In the genomic region with DNA sequence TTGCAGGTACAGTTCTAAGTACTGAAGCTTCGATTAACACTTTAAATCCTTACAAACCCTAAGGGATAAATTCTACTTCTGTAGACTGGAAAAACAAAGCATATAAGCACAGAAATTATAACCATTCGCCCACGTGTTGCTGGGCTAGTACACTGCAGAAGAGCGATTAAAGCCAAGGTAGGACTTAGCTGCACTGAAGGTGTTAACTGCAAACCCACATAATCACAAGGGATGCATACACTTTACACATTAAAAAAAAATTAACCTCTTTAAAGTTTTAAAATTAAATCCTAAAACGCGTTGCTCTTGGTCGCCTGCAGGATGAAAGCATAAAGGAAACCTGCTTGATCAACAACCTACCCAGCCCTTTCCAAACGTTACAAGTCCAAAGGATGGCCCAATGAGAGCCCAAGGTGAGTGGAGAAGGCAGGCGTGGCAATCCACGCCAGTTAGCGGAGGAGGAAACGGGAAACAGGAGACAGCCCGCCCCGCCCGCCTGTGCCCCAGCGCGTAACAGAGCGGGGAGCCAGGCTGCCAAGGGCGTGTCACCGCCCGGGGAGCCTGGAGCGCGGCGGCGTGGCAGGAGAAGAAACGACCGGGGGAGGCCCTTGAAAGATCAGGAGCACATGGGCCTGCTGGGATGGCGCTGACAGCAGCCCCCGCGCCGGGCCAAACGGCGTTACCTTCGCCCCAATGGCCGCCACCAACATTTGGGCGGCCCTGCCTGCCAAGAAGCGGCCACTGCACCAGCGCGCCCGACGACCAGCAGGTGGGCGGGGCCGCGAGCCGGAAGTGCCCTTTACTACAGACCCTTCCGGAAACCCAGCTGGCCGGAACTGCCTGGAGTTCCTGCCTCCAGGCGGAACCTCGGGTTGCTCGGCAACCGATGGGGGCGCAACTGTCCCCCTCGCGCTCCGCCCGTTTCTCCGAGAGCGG, we compare ENCODE assay signal across 8 mouse cellular contexts. TPM values are rescaled to one million over a fixed set of nuclear protein-coding genes. Genes with fewer than 3 reads are reported as not detected.
A peak's percentile ranks its signal among the peaks of the same experiment; 100 is the strongest.
DNase-seq lines count a peak whose midpoint lies in the region; ATAC-seq and TF ChIP-seq lines count a peak whose summit lies in the region.
"Not testable (repeated sequence)": the region's sequence is repeated elsewhere in the genome, so short reads cannot be mapped to it uniquely, and the experiment has no call there.

TSS of gene Rsph3a (plus strand) at position 498 of the 936 bp plus-strand sequence.

- peak within 1 kb of the TSS; percentile 46 for H3K4me2 ChIP-seq in kidney, embryonic 14.5 days (replicated peaks; ENCODE audit: low read depth, low read length)
- peak within 1 kb of the TSS; percentile 42 for H3K4me2 ChIP-seq in limb, embryonic 15.5 days
- peak within 1 kb of the TSS; percentile 48 for H3K4me2 ChIP-seq in midbrain, postnatal 0 days (ENCODE audit: low read depth, low read length, poor library complexity, severe bottlenecking)

- H3K9me3 ChIP-seq in heart, embryonic 10.5 days; kidney, embryonic 14.5 days (ENCODE audit: control insufficient read depth, low read length); limb, embryonic 15.5 days; midbrain, postnatal 0 days (ENCODE audit: low read length): not testable (repeated sequence)

- not testable (repeated sequence) for H3K27me3 ChIP-seq in heart, embryonic 10.5 days (ENCODE audit: insufficient read depth, poor library complexity, severe bottlenecking); kidney, embryonic 14.5 days (ENCODE audit: control insufficient read depth, insufficient read depth, low read length); limb, embryonic 15.5 days; midbrain, postnatal 0 days (ENCODE audit: insufficient read depth, low read length)

- peak; percentile 26; the same call in 1 of the 2 replicates for TF ChIP-seq CTCF in midbrain, postnatal 0 days (IDR thresholded peaks at IDR 0.05)

- 3% methylated on average over 58 of the region's 58 CpGs for WGBS in heart, embryonic 10.5 days
- 3% methylated on average over 58 of the region's 58 CpGs for WGBS in kidney, embryonic 14.5 days
- 3% methylated on average over 52 of the region's 58 CpGs for WGBS in limb, embryonic 15.5 days
- WGBS in midbrain, postnatal 0 days: 3% methylated on average over 55 of the region's 58 CpGs

- peak within 1 kb of the TSS; percentile 88 for H3K27ac ChIP-seq in heart, embryonic 10.5 days
- peak within 1 kb of the TSS; percentile 80 for H3K27ac ChIP-seq in kidney, embryonic 14.5 days (ENCODE audit: low read depth, low read length)
- peak within 1 kb of the TSS; percentile 93 for H3K27ac ChIP-seq in limb, embryonic 15.5 days
- H3K27ac ChIP-seq in midbrain, postnatal 0 days (ENCODE audit: low read depth, low read length): peak within 1 kb of the TSS; percentile 76

- H3K36me3 ChIP-seq in heart, embryonic 10.5 days; kidney, embryonic 14.5 days (ENCODE audit: control insufficient read depth, insufficient read depth, low read length); limb, embryonic 15.5 days; midbrain, postnatal 0 days (ENCODE audit: insufficient read depth, low read length): not testable (repeated sequence)

- DNase-seq in A20 (ENCODE audit: low read depth, low spot score): peak; percentile 92
- peak; percentile 94 for DNase-seq in brain, adult 2 months (ENCODE audit: low read depth, low spot score)
- peak; percentile 96 for DNase-seq in heart, embryonic 10.5 days (ENCODE audit: low spot score)
- peak; percentile 95 for DNase-seq in midbrain, postnatal 0 days (ENCODE audit: low spot score)
- DNase-seq in spleen, postnatal 10 days (ENCODE audit: low spot score in 2 of 2): peak; percentile 57 to 79

- peak; percentile 91 for ATAC-seq in erythroblast, adult 5-6 weeks (replicated peaks; ENCODE audit: low FRiP score, poor library complexity, severe bottlenecking)
- ATAC-seq in kidney, embryonic 14.5 days (ENCODE audit: low FRiP score, low TSS enrichment): peak; percentile 98
- peak; percentile 95 for ATAC-seq in limb, embryonic 15.5 days (ENCODE audit: insufficient number of reproducible peaks, low FRiP score, low TSS enrichment, low read depth)
- peak; percentile 96 for ATAC-seq in midbrain, postnatal 0 days (ENCODE audit: low FRiP score)

- peak within 1 kb of the TSS; percentile 68 for H3K9ac ChIP-seq in kidney, embryonic 14.5 days (ENCODE audit: low read depth, low read length)
- peak within 1 kb of the TSS; percentile 35; the same call in 1 of the 2 replicates for H3K9ac ChIP-seq in limb, embryonic 15.5 days
- H3K9ac ChIP-seq in midbrain, postnatal 0 days (replicated peaks; ENCODE audit: low read length, poor library complexity, severe bottlenecking): peak within 1 kb of the TSS; percentile 65

- not testable (repeated sequence) for H3K4me1 ChIP-seq in heart, embryonic 10.5 days; kidney, embryonic 14.5 days (ENCODE audit: control insufficient read depth, insufficient read depth, low read length); limb, embryonic 15.5 days; midbrain, postnatal 0 days (ENCODE audit: insufficient read depth, low read length)

- peak within 1 kb of the TSS; percentile 62 for H3K4me3 ChIP-seq in heart, embryonic 10.5 days
- peak within 1 kb of the TSS; percentile 50 for H3K4me3 ChIP-seq in kidney, embryonic 14.5 days (ENCODE audit: low read length)
- H3K4me3 ChIP-seq in limb, embryonic 15.5 days: peak within 1 kb of the TSS; percentile 60
- peak within 1 kb of the TSS; percentile 50 for H3K4me3 ChIP-seq in midbrain, postnatal 0 days (ENCODE audit: low read depth, low read length)

RNA-seq across cellular contexts. Expression of gene Rsph3a, which starts in this region (rescaled TPM):
- total RNA-seq in erythroblast, adult 5-6 weeks (2015; ENCODE audit: low replicate concordance): 12.5 and 19.4 TPM in 2 replicates
- total RNA-seq in erythroblast, adult 5-6 weeks (2017; ENCODE audit: low replicate concordance): 7.8 and 8.0 TPM in 2 replicates
- 47.9 and 56.7 TPM in 2 replicates for polyA plus RNA-seq in heart, embryonic 10.5 days (2016; fragmentation: Nextera tagmentation; extraction: Ambion mirVana)
- polyA plus RNA-seq in kidney, embryonic 14.5 days (2014; fragmentation: Nextera tagmentation; extraction: Ambion mirVana): 50.9 and 67.2 TPM in 2 replicates
- polyA plus RNA-seq in limb, embryonic 15.5 days (2015; fragmentation: Nextera tagmentation; extraction: Ambion mirVana): 47.0 and 48.5 TPM in 2 replicates
- 21.0 and 37.5 TPM in 2 replicates for total RNA-seq in midbrain, postnatal 0 days (2014; rRNA removed)
- 64.2 and 67.3 TPM in 2 replicates for polyA plus RNA-seq in midbrain, postnatal 0 days (2015; fragmentation: Nextera tagmentation; extraction: Ambion mirVana)

Comparison
In these comparisons a context has a peak if more than half of its experiments do, and no peak if none do; other contexts are left out.
1. Peak in every context shown above with its lines: DNase-seq, ATAC-seq, H3K4me3 ChIP-seq and H3K27ac ChIP-seq.